In genomic region chr19:48021435-48021834, GRCm38 (mm10) we compare ENCODE assay signal across 20 mouse cellular contexts.
DNase-seq lines count a peak whose midpoint lies in the region; TF ChIP-seq lines count a peak whose summit lies in the region.
"Had no signal": no experiment of that assay in that cellular context is flagged by ENCODE, and none has a peak within 500 bp of the region (broad histone marks: within the 10 kb centered on the region; RNA-seq: fewer than 3 reads in every experiment).

No protein-coding gene starts in this region.

- no peak overlapping the region for H3K4me3 ChIP-seq in layer of hippocampus, adult 2 months
- H3K4me3 ChIP-seq: heart, embryonic 15.5 days; liver, embryonic 12.5 days; midbrain, embryonic 10.5 days had no signal

- peak; percentile 14 to 25 for DNase-seq in layer of hippocampus, adult 2 months (ENCODE audit: low spot score in 2 of 2)
- no peak for DNase-seq in layer of hippocampus, postnatal 10 days (ENCODE audit: low spot score in 2 of 2)
- DNase-seq in thymus, postnatal 0 days (ENCODE audit: low spot score) = peak; percentile 8
- no peak for DNase-seq in thymus, postnatal 25 days
- peak; percentile 26 to 83 for DNase-seq in left cerebral cortex, postnatal 25 days (ENCODE audit: low spot score in 2 of 2)
- DNase-seq in telencephalon, adult 2 months (ENCODE audit: low read depth, low spot score) = peak; percentile 33
- DNase-seq in adrenal gland, adult (ENCODE audit: inconsistent age in 2 of 2, low spot score in 1 of 2) = no peak
- no peak for DNase-seq in liver
- DNase-seq: adrenal gland, adult 2 months; cerebellum, adult 9-11 months; embryo, embryonic 11 days; gastrocnemius, postnatal 25 days; kidney, adult 8-10 months; kidney, postnatal 14 days; lung, adult 2 months; thymus, postnatal 36 days had no signal

- intact Hi-C loops in left cerebral cortex, postnatal 25 days (cut with DNase I) = loop anchor here (5.0 kb wide), 1 partner anchor 76 kb away; no protein-coding TSS in a partner anchor

- no peak overlapping the region for H3K27ac ChIP-seq in layer of hippocampus, adult 2 months
- H3K27ac ChIP-seq: heart, embryonic 15.5 days; liver, embryonic 12.5 days; macrophage; midbrain, embryonic 10.5 days had no signal

- TF ChIP-seq CTCF in layer of hippocampus, adult 2 months (conservative IDR thresholded peaks at IDR 0.05) = no peak

Comparison
In these comparisons a context has a peak if more than half of its experiments do, and no peak if none do; other contexts are left out.
1. DNase-seq: peak in layer of hippocampus, adult 2 months (2 of 2), thymus, postnatal 0 days (single experiment), left cerebral cortex, postnatal 25 days (2 of 2) and telencephalon, adult 2 months (single experiment); none in layer of hippocampus, postnatal 10 days (0 of 2), thymus, postnatal 25 days (single experiment), adrenal gland, adult (0 of 2) and liver (single experiment).